Comparison of ENCODE assay signal across 7 mouse cellular contexts in genomic region chr5:117000770-117001201, GRCm38 (mm10).
A peak's percentile ranks its signal among the peaks of the same experiment; 100 is the strongest.
DNase-seq lines count a peak whose midpoint lies in the region; ATAC-seq lines count a peak whose summit lies in the region.

No protein-coding gene starts in this region.

- peaks cover 4% of the 10 kb centered on the region; the same call in 1 of the 2 replicates for H3K9me3 ChIP-seq in forebrain, embryonic 10.5 days
- H3K9me3 ChIP-seq in heart, embryonic 10.5 days, result no peaks in the 10 kb centered on the region
- no peaks in the 10 kb centered on the region for H3K9me3 ChIP-seq in neural tube, embryonic 13.5 days

- H3K9ac ChIP-seq in neural tube, embryonic 13.5 days, result 0 out of 2 replicates have a peak overlapping the region, but pooled peaks have one; percentile 31

- peak overlapping the region; percentile 75 for H3K27ac ChIP-seq in forebrain, embryonic 10.5 days
- H3K27ac ChIP-seq in heart, embryonic 10.5 days, result peak overlapping the region; percentile 64
- H3K27ac ChIP-seq in neural tube, embryonic 13.5 days (replicated peaks), result peak overlapping the region; percentile 61

- H3K27me3 ChIP-seq in forebrain, embryonic 10.5 days (ENCODE audit: poor library complexity, severe bottlenecking), result no peaks in the 10 kb centered on the region
- H3K27me3 ChIP-seq in heart, embryonic 10.5 days (ENCODE audit: insufficient read depth, poor library complexity, severe bottlenecking), result no peaks in the 10 kb centered on the region
- no peaks in the 10 kb centered on the region for H3K27me3 ChIP-seq in neural tube, embryonic 13.5 days

- peak overlapping the region; percentile 29 for H3K4me2 ChIP-seq in neural tube, embryonic 13.5 days

- no peak overlapping the region for H3K4me3 ChIP-seq in forebrain, embryonic 10.5 days
- peak overlapping the region; percentile 22; the same call in 1 of the 2 replicates for H3K4me3 ChIP-seq in heart, embryonic 10.5 days
- no peak overlapping the region for H3K4me3 ChIP-seq in neural tube, embryonic 13.5 days

- H3K4me1 ChIP-seq in forebrain, embryonic 10.5 days, result peaks cover 19% of the 10 kb centered on the region
- peaks cover 4% of the 10 kb centered on the region; the same call in 1 of the 2 replicates for H3K4me1 ChIP-seq in heart, embryonic 10.5 days
- peaks cover 9% of the 10 kb centered on the region for H3K4me1 ChIP-seq in neural tube, embryonic 13.5 days (replicated peaks)

- 58% methylated on average over 20 of the region's 20 CpGs for WGBS in forebrain, embryonic 10.5 days
- 45% methylated on average over 20 of the region's 20 CpGs for WGBS in heart, embryonic 10.5 days
- 23% methylated on average over 20 of the region's 20 CpGs for WGBS in neural tube, embryonic 13.5 days

- DNase-seq in cerebellum, adult 8-10 months, result peak; percentile 80
- DNase-seq in forebrain, embryonic 10.5 days (ENCODE audit: extremely low spot score, low spot score), result peak; percentile 24
- DNase-seq in heart, embryonic 10.5 days (ENCODE audit: low spot score), result no peak
- DNase-seq in layer of hippocampus, adult 11-12 months (ENCODE audit: low spot score), result peak; percentile 35
- DNase-seq in natural killer cell, adult 2 months (ENCODE audit: low spot score in 2 of 2), result no peak
- DNase-seq in adrenal gland, postnatal 10 days, result no peak

- H3K36me3 ChIP-seq in forebrain, embryonic 10.5 days (replicated peaks), result no peaks in the 10 kb centered on the region
- no peaks in the 10 kb centered on the region for H3K36me3 ChIP-seq in heart, embryonic 10.5 days
- no peaks in the 10 kb centered on the region for H3K36me3 ChIP-seq in neural tube, embryonic 13.5 days

- peak; percentile 36 for ATAC-seq in neural tube, embryonic 13.5 days (ENCODE audit: low read depth)

Comparison
In these comparisons a context has a peak if more than half of its experiments do, and no peak if none do; other contexts are left out.
1. DNase-seq: peak in cerebellum, adult 8-10 months (single experiment), forebrain, embryonic 10.5 days (single experiment) and layer of hippocampus, adult 11-12 months (single experiment); none in heart, embryonic 10.5 days (single experiment), natural killer cell, adult 2 months (0 of 2) and adrenal gland, postnatal 10 days (single experiment).
2. Peak in every context shown above with its lines, with median percentiles within 50 percentile points of each other: H3K27ac ChIP-seq.